Mouse (Mus musculus) inflammation-experienced regulatory T-cells, adult 6 months (primary cell): ENCODE data around the gene Gipc1. TPM values are rescaled to one million over a fixed set of nuclear protein-coding genes. Genes with fewer than 3 reads are reported as not detected.

Experiments
- ATAC-seq: one replicate; pipeline ENCODE4 v1.8.0; 2017
- polyA plus RNA-seq, 3 experiments: library from polyadenylated mRNA; unstranded; fragments of 100-300 nt; shearing (Covaris generic); gene quantifications; one replicate each; pipeline ENCODE4 v1.2.1; 2017

Gene Gipc1
- polyA plus RNA-seq, 3 experiments from 2014 or later: 14.4 to 18.1 (median 14.7) TPM

DNA sequence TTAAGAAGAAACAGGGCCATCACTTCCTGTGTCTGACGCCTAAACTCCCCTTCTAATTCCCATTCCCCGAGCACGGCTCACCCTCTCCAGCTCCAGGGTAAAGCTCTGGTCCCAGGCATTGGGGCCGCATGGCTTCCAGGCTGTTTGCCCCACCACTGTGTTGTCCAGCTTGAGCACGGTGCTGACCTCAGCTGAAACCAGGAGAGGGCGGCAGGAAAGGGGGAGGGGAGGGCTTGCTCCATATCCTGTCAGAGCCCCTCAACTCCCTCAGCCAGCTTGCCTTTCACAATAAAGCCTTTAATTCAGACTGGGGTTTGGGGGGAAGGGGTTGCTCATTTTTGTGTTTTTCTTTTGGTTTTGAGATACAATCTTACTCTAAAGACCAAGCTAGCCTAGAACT, 28.6 kb downstream of the Gipc1 start:
- no peak for ATAC-seq

- no peak for ATAC-seq
These were observed 32.0 kb downstream of the Gipc1 start for GRCm38 (mm10) chr8:83684517-83684916.

GRCm38 (mm10) chr8:83689264-83689663, 36.8 kb downstream of the Gipc1 start:
- ATAC-seq: no peak

DNA sequence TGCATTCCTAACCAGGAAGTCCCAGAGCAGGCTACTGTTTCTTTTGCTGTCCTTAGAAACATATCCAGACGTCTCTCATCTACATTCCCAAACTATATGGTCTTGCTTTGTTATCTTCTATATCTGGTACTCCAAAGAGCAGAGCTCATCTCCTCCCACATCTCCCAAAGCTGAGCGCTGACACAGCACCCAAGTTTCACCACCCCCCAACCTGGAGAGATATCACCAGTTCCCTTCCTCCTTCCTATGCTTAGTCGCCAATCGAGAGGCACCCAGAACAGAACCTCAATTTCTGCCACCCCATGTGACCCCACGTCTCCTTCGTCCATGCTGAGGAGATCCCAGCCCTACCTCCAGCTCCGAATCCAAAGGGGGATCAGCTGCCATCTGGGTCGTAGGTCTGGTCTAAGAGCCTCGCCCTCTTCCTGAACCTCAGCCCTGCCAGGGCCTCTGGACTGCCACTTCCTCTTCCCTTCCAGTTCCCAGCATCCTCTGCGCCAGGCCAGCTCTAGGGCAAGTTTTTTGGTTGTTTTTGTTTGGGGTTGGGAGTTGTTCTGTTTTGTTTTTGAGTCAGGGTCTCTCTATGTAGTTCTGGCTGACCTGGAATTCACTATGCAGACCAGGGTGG, 41.2 kb downstream of the Gipc1 start:
- ATAC-seq: no peak

GRCm38 (mm10) chr8:83694369-83695160, 42.1 kb downstream of the Gipc1 start:
- ATAC-seq: no peak

DNA sequence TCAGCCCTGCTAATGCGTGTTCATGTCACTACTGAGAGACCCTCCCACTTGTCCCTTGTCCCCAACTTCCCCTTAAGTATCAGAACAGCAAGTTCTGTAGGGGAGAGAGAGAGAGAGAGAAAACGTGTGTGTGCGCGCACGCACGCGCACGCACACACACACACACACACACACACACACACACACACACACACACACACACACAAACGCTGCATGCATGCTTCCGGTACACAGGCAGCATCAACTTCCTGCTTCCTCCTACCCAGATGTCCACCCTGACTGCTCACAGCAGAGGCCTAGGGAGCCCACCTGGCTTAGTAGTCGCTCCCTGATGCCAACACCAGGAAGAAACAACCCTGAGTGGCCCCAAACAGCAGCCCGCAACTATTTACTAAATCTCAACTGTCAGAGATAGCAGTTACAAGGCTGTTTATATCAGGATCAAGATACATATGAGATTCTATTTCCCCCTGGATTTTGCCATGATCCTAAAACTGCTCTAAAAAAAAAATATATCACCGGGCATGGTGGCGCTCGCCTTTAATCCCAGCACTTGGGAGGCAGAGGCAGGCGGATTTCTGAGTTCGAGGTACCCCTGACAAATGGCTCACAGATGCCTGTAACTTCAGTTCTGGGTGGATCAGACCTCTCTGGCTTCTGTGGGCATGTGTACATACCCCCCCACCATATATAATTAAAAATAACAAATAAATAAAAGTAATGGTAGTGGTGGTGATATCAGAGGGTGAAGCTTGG, 43.1 kb downstream of the Gipc1 start:
- ATAC-seq: no peak

GRCm38 (mm10) chr8:83697374-83698220, 45.1 kb downstream of the Gipc1 start:
- ATAC-seq: no peak

DNA sequence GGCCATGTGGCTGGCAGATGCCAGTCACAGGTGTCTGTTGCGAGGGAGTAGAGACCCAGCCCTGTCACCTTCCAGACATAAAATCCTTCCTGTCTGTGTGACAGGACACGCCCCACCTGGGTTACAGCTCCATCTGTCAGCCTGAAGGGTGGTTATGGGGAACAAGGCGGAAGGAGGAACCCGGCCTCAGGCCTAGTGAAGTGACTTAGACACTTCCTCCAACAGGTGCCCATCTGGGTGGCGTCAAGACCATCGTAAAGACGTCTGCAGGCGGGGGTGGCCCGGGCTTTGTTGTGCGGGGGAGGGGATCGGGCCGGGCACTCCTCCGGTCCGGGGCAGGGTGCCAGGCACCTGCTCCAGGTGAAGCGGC, 45.8 kb downstream of the Gipc1 start:
- ATAC-seq: peak; percentile 77

DNA sequence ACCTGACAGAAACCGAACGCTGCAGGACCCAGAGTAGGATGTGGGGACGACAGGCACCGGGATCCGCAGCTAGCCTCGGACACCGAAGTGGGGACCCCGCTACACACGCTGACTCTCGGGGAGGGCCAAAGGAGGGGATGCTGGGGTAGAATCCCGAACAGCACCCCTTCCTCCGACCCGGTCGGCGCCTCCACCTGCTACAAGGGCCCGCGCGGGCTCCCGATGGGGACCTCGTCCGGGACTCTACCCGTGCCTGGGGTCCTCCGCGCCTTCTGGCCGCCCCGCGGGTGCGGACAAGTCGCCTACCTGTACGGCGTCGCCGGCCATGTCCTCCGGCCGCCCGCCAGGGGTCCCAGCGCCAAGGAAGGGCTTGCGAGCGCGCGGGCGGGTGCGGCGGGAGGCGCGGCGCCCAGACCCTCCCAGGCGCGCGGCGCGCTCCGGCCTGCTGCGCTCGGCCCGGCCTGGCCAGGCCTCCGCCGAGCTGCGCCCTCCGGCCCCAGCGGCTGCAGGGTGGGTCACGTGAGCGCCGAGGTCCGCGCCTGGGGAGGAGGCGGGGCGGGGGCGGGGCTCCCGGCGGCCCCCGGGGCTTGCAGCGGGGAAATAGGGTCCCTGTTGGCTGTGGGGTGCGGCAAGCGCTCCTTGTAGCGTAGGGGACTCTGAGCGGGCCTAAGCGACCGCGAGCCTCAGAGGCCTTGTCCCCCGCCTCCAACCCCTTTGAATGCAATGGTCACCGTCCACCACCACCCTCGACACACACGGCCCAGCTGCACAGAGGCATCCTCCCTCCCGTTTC, 46.4 kb downstream of the Gipc1 start, which contains the start of gene Pkn1:
Gene Pkn1, minus strand, starts transcription at position 519 of the 793 bp plus-strand sequence.
- ATAC-seq: no peak

DNA sequence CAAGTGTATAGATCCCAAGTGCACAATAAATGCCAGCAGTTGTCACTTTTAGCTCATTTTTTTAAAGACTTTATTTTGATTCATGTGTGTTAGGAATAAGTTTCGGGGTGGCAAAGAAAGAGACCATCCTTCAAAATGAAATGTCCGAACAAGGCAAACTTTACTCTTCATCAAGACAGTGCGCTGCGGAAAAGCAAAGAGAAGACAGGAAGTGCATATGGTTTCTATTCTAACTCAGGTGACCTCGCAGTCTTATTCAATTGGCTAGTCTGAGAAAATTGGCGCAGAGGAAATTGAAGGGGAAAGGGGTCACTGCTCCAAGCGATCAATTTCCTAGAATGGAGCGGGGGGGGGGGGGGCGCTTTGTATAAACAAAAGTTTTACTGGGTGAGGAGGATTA, 47.1 kb downstream of the Gipc1 start:
- peak; percentile 71 for ATAC-seq

DNA sequence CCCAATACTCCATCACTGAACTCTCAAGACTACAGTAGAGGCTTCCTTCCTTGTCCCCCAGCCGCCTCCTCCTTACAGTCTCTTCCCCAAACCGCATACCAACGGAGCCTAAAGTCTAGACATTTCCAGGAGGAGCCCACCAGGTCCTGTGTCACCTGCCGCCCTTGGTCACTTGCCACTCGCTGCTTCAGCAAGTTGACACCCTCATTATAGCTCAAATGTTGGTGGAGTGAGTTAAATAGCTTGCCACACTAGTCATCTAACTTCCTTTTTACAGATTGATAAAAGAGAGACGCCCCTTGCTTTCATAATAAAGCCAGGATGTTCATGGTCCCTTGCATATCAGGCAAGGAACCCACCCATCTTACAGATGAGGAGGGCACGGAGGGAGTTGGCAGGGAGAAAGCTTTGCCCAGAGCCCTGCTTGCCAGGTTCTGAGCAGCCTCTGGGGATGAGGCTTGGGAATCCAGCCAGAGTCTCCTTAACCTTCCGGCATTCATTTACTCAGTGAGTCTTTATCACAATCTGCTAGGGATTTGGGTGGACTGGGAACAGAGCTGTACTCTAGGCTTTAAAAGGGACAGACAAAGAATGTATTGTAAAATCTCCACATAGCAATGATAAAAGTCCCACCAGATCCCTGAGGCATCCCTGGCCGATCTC, 48.1 kb downstream of the Gipc1 start:
- no peak for ATAC-seq

DNA sequence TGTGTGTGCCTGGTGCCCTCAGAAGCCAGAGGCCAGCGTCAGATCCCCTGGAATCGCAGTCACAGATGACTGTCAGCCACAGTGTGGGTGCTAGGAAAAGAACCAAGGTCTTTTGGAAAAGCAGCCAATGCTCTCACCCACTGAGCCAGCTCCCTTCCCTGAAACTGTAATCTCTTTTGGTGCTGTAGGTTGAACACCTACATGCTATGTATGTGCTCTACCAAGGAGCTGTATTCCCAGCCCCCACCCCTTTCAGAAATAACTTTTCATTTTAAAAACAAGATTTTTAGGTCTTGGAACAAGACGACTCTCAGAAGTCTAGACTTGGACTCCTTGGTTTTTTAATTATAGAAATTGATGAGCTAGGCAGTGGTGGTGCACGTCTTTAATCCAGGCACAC, 50.9 kb downstream of the Gipc1 start:
- no peak for ATAC-seq

DNA sequence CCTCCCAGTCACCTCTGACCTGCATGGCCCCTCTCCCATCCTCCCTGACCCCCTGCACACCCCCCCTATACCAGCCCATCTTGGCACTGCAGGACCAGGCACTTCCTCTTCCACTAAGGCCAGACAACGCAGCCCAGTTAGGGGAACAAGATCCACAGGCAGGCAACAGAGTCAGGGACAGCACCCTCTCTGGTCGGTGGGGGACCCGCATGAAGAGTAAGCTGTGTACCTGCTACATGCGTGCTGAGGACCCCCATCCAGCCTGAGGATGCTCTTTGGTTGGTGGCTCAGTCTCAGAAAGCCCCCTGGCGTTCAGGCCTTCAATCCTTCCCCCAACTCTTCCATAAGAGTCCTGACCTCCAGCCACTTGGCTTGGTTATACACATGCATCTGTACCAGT, 53.9 kb downstream of the Gipc1 start:
- no peak for ATAC-seq

GRCm38 (mm10) chr8:83707554-83707953, 55.1 kb downstream of the Gipc1 start:
- no peak for ATAC-seq

Other genes starting within 250 kb of the Gipc1 start
- gene Scoc, start 194.3 kb upstream of the Gipc1 start, polyA plus RNA-seq: 10 to 100 TPM; 26.8 to 34.5 (median 30.6) TPM
- gene Olfr370, start 116.9 kb upstream of the Gipc1 start, polyA plus RNA-seq: not detected
- gene Ndufb7, start 86.0 kb upstream of the Gipc1 start, polyA plus RNA-seq: 100 to 1,000 TPM; 284 to 389 (median 291) TPM
- 100 to 1,000 TPM; 341 to 488 (median 426) TPM for gene Tecr, start 44.7 kb upstream of the Gipc1 start, polyA plus RNA-seq
- gene Dnajb1, start 44.5 kb upstream of the Gipc1 start, polyA plus RNA-seq: 10 to 100 TPM; 36.3 to 53.7 (median 41.0) TPM
- 1 to 10 TPM in 2 of 3 experiments, under 1 TPM in 1; 0.60 to 1.2 (median 1.1) TPM for gene Ptger1, start 14.0 kb downstream of the Gipc1 start, polyA plus RNA-seq
- 10 to 100 TPM; 20.3 to 27.7 (median 24.6) TPM for gene Pkn1, start 46.5 kb downstream of the Gipc1 start, polyA plus RNA-seq
- 100 to 1,000 TPM; 166 to 211 (median 167) TPM for gene Ddx39, start 62.5 kb downstream of the Gipc1 start, polyA plus RNA-seq
- 100 to 1,000 TPM; 177 to 212 (median 210) TPM for gene Adgre5, start 88.6 kb downstream of the Gipc1 start, polyA plus RNA-seq
- 10 to 100 TPM in 2 of 3 experiments, 1 to 10 TPM in 1; 5.1 to 13.8 (median 11.3) TPM for gene Adgrl1, start 247.4 kb downstream of the Gipc1 start, polyA plus RNA-seq